In the genomic region with DNA sequence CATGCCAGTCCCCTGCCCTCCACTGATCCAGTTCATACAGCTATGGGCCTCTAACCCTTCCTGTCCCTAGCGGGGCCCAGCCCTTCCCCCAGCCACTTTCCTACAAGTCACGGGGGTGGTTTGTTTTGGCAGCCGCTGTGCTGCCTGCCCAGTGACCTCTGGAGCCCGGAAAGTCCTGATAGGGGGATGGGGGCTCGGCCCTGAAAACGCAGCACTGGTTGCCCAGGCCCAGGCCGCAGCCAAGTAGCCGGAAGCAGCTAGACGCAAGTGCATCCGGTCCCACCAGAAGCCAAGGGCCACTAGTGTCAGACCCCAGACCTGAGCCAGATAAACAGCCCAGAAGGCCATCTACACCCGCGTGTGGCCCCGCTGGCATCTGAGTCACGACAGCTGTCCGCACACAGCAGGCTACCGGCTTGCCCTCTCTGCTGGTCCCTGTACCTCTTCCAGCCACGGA, we compare ENCODE assay signal across 9 mouse cellular contexts. TPM values are rescaled to one million over a fixed set of nuclear protein-coding genes. Genes with fewer than 3 reads are reported as not detected.
A peak's percentile ranks its signal among the peaks of the same experiment; 100 is the strongest.
DNase-seq lines count a peak whose midpoint lies in the region; ATAC-seq and TF ChIP-seq lines count a peak whose summit lies in the region.
"Had no signal": no experiment of that assay in that cellular context is flagged by ENCODE, and none has a peak within 500 bp of the region (broad histone marks: within the 10 kb centered on the region; RNA-seq: fewer than 3 reads in every experiment).

No protein-coding gene starts in this region.

- no peak for ATAC-seq in hindbrain, embryonic 13.5 days (ENCODE audit: low FRiP score)
- peak; percentile 29 for ATAC-seq in intestine, embryonic 14.5 days (replicated peaks; ENCODE audit: low FRiP score, low TSS enrichment, low read depth)
- ATAC-seq in liver, embryonic 12.5 days, result peak; percentile 73
- peak; percentile 78 for ATAC-seq in stomach, embryonic 15.5 days (ENCODE audit: insufficient read depth, low FRiP score, low read depth)

- WGBS in hindbrain, embryonic 10.5 days, result 23% methylated on average over 17 of the region's 17 CpGs
- WGBS in hindbrain, embryonic 13.5 days, result 34% methylated on average over 17 of the region's 17 CpGs
- WGBS in intestine, embryonic 14.5 days, result 24% methylated on average over 17 of the region's 17 CpGs
- WGBS in liver, embryonic 12.5 days (ENCODE audit: insufficient replicate concordance), result 5% methylated on average over 17 of the region's 17 CpGs
- 22% methylated on average over 17 of the region's 17 CpGs for WGBS in stomach, embryonic 15.5 days

- peak; percentile 60 for DNase-seq in hindbrain, embryonic 10.5 days (ENCODE audit: low spot score)
- DNase-seq in adrenal gland, postnatal 14 days, result peak; percentile 83
- peak; percentile 89 for DNase-seq in gastrocnemius, adult 2 months
- no peak for DNase-seq in intestine, embryonic 14.5 days (ENCODE audit: low spot score)
- no peak for DNase-seq in left cerebral cortex, adult 18-20 months (ENCODE audit: low spot score in 2 of 2)

- no peak overlapping the region for H3K9ac ChIP-seq in hindbrain, embryonic 13.5 days
- H3K9ac ChIP-seq in intestine, embryonic 14.5 days (ENCODE audit: low read length), result no peak overlapping the region
- H3K9ac ChIP-seq in liver, embryonic 12.5 days, result no peak overlapping the region
- H3K9ac ChIP-seq in stomach, embryonic 15.5 days, result no peak overlapping the region
- H3K9ac ChIP-seq: neural tube, embryonic 13.5 days had no signal

- H3K4me3 ChIP-seq in hindbrain, embryonic 10.5 days, result 0 out of 2 replicates have a peak overlapping the region, but pooled peaks have one; percentile 9
- no peak overlapping the region for H3K4me3 ChIP-seq in hindbrain, embryonic 13.5 days
- H3K4me3 ChIP-seq in gastrocnemius, adult 2 months, result peak overlapping the region; percentile 46
- no peak overlapping the region for H3K4me3 ChIP-seq in intestine, embryonic 14.5 days (ENCODE audit: low read depth, low read length)
- H3K4me3 ChIP-seq in liver, embryonic 12.5 days, result no peak overlapping the region
- peak overlapping the region; percentile 35 for H3K4me3 ChIP-seq in stomach, embryonic 15.5 days (replicated peaks)
- H3K4me3 ChIP-seq: neural tube, embryonic 13.5 days had no signal

- no peaks in the 10 kb centered on the region for H3K36me3 ChIP-seq in hindbrain, embryonic 10.5 days
- H3K36me3 ChIP-seq in hindbrain, embryonic 13.5 days, result no peaks in the 10 kb centered on the region
- H3K36me3 ChIP-seq in intestine, embryonic 14.5 days (ENCODE audit: control insufficient read depth, insufficient read depth, low read length), result no peaks in the 10 kb centered on the region
- no peaks in the 10 kb centered on the region for H3K36me3 ChIP-seq in liver, embryonic 12.5 days
- no peaks in the 10 kb centered on the region for H3K36me3 ChIP-seq in stomach, embryonic 15.5 days
- H3K36me3 ChIP-seq: neural tube, embryonic 13.5 days had no signal

- no peaks in the 10 kb centered on the region for H3K9me3 ChIP-seq in hindbrain, embryonic 10.5 days
- H3K9me3 ChIP-seq in hindbrain, embryonic 13.5 days, result no peaks in the 10 kb centered on the region
- no peaks in the 10 kb centered on the region for H3K9me3 ChIP-seq in intestine, embryonic 14.5 days (ENCODE audit: control insufficient read depth, low read length)
- no peaks in the 10 kb centered on the region for H3K9me3 ChIP-seq in liver, embryonic 12.5 days (replicated peaks)
- H3K9me3 ChIP-seq in stomach, embryonic 15.5 days, result no peaks in the 10 kb centered on the region
- H3K9me3 ChIP-seq: neural tube, embryonic 13.5 days had no signal

- no peak for TF ChIP-seq CTCF in gastrocnemius, adult 2 months (IDR thresholded peaks at IDR 0.05)

- H3K4me2 ChIP-seq in hindbrain, embryonic 13.5 days, result no peak overlapping the region
- peak overlapping the region; percentile 41 for H3K4me2 ChIP-seq in intestine, embryonic 14.5 days (ENCODE audit: low read length)
- H3K4me2 ChIP-seq in liver, embryonic 12.5 days, result peak overlapping the region; percentile 40
- H3K4me2 ChIP-seq in stomach, embryonic 15.5 days, result peak overlapping the region; percentile 51
- H3K4me2 ChIP-seq: neural tube, embryonic 13.5 days had no signal

- intact Hi-C loops in gastrocnemius, adult 2 months (cut with DNase I), result no loop called here

- peak overlapping the region; percentile 63 for H3K27ac ChIP-seq in hindbrain, embryonic 10.5 days
- H3K27ac ChIP-seq in hindbrain, embryonic 13.5 days, result no peak overlapping the region
- H3K27ac ChIP-seq in gastrocnemius, adult 2 months, result peak overlapping the region; percentile 93
- peak overlapping the region; percentile 43; the same call in 1 of the 2 replicates for H3K27ac ChIP-seq in intestine, embryonic 14.5 days (ENCODE audit: low read depth)
- peak overlapping the region; percentile 76 for H3K27ac ChIP-seq in liver, embryonic 12.5 days
- peak overlapping the region; percentile 75 for H3K27ac ChIP-seq in stomach, embryonic 15.5 days
- H3K27ac ChIP-seq: neural tube, embryonic 13.5 days had no signal

- peaks cover 35% of the 10 kb centered on the region for H3K4me1 ChIP-seq in hindbrain, embryonic 10.5 days (replicated peaks)
- H3K4me1 ChIP-seq in hindbrain, embryonic 13.5 days (replicated peaks), result 0 out of 2 replicates have a peak, but pooled peaks cover 10% of the 10 kb centered on the region
- H3K4me1 ChIP-seq in intestine, embryonic 14.5 days (replicated peaks; ENCODE audit: control insufficient read depth, insufficient read depth, low read length), result peaks cover 15% of the 10 kb centered on the region
- peaks cover 46% of the 10 kb centered on the region for H3K4me1 ChIP-seq in liver, embryonic 12.5 days
- peaks cover 16% of the 10 kb centered on the region for H3K4me1 ChIP-seq in stomach, embryonic 15.5 days

- peaks cover 15% of the 10 kb centered on the region for H3K27me3 ChIP-seq in hindbrain, embryonic 10.5 days (ENCODE audit: insufficient read depth, poor library complexity, severe bottlenecking)
- H3K27me3 ChIP-seq in hindbrain, embryonic 13.5 days, result peaks cover 24% of the 10 kb centered on the region; the same call in 1 of the 2 replicates
- H3K27me3 ChIP-seq in intestine, embryonic 14.5 days (replicated peaks; ENCODE audit: control insufficient read depth, insufficient read depth, low read length), result no peaks in the 10 kb centered on the region
- no peaks in the 10 kb centered on the region for H3K27me3 ChIP-seq in liver, embryonic 12.5 days (replicated peaks)
- no peaks in the 10 kb centered on the region for H3K27me3 ChIP-seq in stomach, embryonic 15.5 days (replicated peaks)

RNA-seq across cellular contexts. Expression of a gene that starts 0.5 kb away (rescaled TPM):
- 3.0 and 4.5 TPM in 2 replicates for polyA plus RNA-seq in hindbrain, embryonic 10.5 days (2016; fragmentation: Nextera tagmentation; extraction: Ambion mirVana)
- 0.65 and 0.78 TPM in 2 replicates for polyA plus RNA-seq in hindbrain, embryonic 13.5 days (2015; fragmentation: Nextera tagmentation; extraction: Ambion mirVana)
- total RNA-seq in adrenal gland, postnatal 14 days (2021), result 3.8 and 41.6 TPM in 2 replicates
- 10 to 100 TPM; 14.0 to 15.9 TPM for total RNA-seq in gastrocnemius, adult 2 months (2021)
- 23.5 and 29.0 TPM in 2 replicates for polyA plus RNA-seq in intestine, embryonic 14.5 days (2014; fragmentation: Nextera tagmentation; extraction: Ambion mirVana)
- polyA plus RNA-seq in liver, embryonic 12.5 days (2016; fragmentation: Nextera tagmentation; extraction: Ambion mirVana), result 33.2 and 36.2 TPM in 2 replicates
- 35.3 and 36.9 TPM in 2 replicates for polyA plus RNA-seq in stomach, embryonic 15.5 days (2015; fragmentation: Nextera tagmentation; extraction: Ambion mirVana)
- total RNA-seq in left cerebral cortex, adult 18-20 months (2021), result 1 to 10 TPM; 4.6 to 4.8 TPM

RNA-seq across cellular contexts. Expression of a gene that starts 11.2 kb away (rescaled TPM):
- polyA plus RNA-seq in hindbrain, embryonic 10.5 days (2016; fragmentation: Nextera tagmentation; extraction: Ambion mirVana), result 1.2 and 1.3 TPM in 2 replicates
- 4.7 and 5.2 TPM in 2 replicates for polyA plus RNA-seq in hindbrain, embryonic 13.5 days (2015; fragmentation: Nextera tagmentation; extraction: Ambion mirVana)
- total RNA-seq in adrenal gland, postnatal 14 days (2021), result 8.6 and 11.8 TPM in 2 replicates
- total RNA-seq in gastrocnemius, adult 2 months (2021), result 100 to 1,000 TPM; 748 to 815 TPM
- polyA plus RNA-seq in intestine, embryonic 14.5 days (2014; fragmentation: Nextera tagmentation; extraction: Ambion mirVana), result 0.99 and 2.4 TPM in 2 replicates
- 0.97 and 1.2 TPM in 2 replicates for polyA plus RNA-seq in liver, embryonic 12.5 days (2016; fragmentation: Nextera tagmentation; extraction: Ambion mirVana)
- polyA plus RNA-seq in stomach, embryonic 15.5 days (2015; fragmentation: Nextera tagmentation; extraction: Ambion mirVana), result 2.1 and 2.9 TPM in 2 replicates
- 100 to 1,000 TPM; 805 to 862 TPM for total RNA-seq in left cerebral cortex, adult 18-20 months (2021)

RNA-seq across cellular contexts. Expression of a gene that starts 39.1 kb away (rescaled TPM):
- 7.9 and 10.8 TPM in 2 replicates for polyA plus RNA-seq in hindbrain, embryonic 10.5 days (2016; fragmentation: Nextera tagmentation; extraction: Ambion mirVana)
- 0.79 and 1.3 TPM in 2 replicates for polyA plus RNA-seq in hindbrain, embryonic 13.5 days (2015; fragmentation: Nextera tagmentation; extraction: Ambion mirVana)
- 2.9 and 5.6 TPM in 2 replicates for total RNA-seq in adrenal gland, postnatal 14 days (2021)
- total RNA-seq in gastrocnemius, adult 2 months (2021), result 1 to 10 TPM; 1.2 to 1.4 TPM
- polyA plus RNA-seq in intestine, embryonic 14.5 days (2014; fragmentation: Nextera tagmentation; extraction: Ambion mirVana), result 70.2 and 71.5 TPM in 2 replicates
- polyA plus RNA-seq in liver, embryonic 12.5 days (2016; fragmentation: Nextera tagmentation; extraction: Ambion mirVana), result 0.67 and 0.86 TPM in 2 replicates
- polyA plus RNA-seq in stomach, embryonic 15.5 days (2015; fragmentation: Nextera tagmentation; extraction: Ambion mirVana), result 364 and 383 TPM in 2 replicates
- total RNA-seq in left cerebral cortex, adult 18-20 months (2021), result 1 to 10 TPM in 1 of 2 experiments, not detected in 1; 1.2 TPM

RNA-seq across cellular contexts. Expression of a gene that starts 40.1 kb away (rescaled TPM):
- 111 and 144 TPM in 2 replicates for polyA plus RNA-seq in hindbrain, embryonic 10.5 days (2016; fragmentation: Nextera tagmentation; extraction: Ambion mirVana)
- polyA plus RNA-seq in hindbrain, embryonic 13.5 days (2015; fragmentation: Nextera tagmentation; extraction: Ambion mirVana), result 227 and 231 TPM in 2 replicates
- 45.9 and 72.5 TPM in 2 replicates for total RNA-seq in adrenal gland, postnatal 14 days (2021)
- total RNA-seq in gastrocnemius, adult 2 months (2021), result 10 to 100 TPM; 47.2 to 61.7 TPM
- polyA plus RNA-seq in intestine, embryonic 14.5 days (2014; fragmentation: Nextera tagmentation; extraction: Ambion mirVana), result 54.2 and 66.2 TPM in 2 replicates
- 20.3 and 21.2 TPM in 2 replicates for polyA plus RNA-seq in liver, embryonic 12.5 days (2016; fragmentation: Nextera tagmentation; extraction: Ambion mirVana)
- 52.6 and 54.6 TPM in 2 replicates for polyA plus RNA-seq in stomach, embryonic 15.5 days (2015; fragmentation: Nextera tagmentation; extraction: Ambion mirVana)
- 100 to 1,000 TPM; 105 to 106 TPM for total RNA-seq in left cerebral cortex, adult 18-20 months (2021)

RNA-seq across cellular contexts. Expression of a gene that starts 56.5 kb away (rescaled TPM):
- 2.3 and 6.3 TPM in 2 replicates for polyA plus RNA-seq in hindbrain, embryonic 10.5 days (2016; fragmentation: Nextera tagmentation; extraction: Ambion mirVana)
- 1.1 and 1.6 TPM in 2 replicates for polyA plus RNA-seq in hindbrain, embryonic 13.5 days (2015; fragmentation: Nextera tagmentation; extraction: Ambion mirVana)
- total RNA-seq in adrenal gland, postnatal 14 days (2021), result 5.6 TPM in 2 replicates
- 1 to 10 TPM; 2.4 to 3.3 TPM for total RNA-seq in gastrocnemius, adult 2 months (2021)
- 1.2 and 2.4 TPM in 2 replicates for polyA plus RNA-seq in intestine, embryonic 14.5 days (2014; fragmentation: Nextera tagmentation; extraction: Ambion mirVana)
- polyA plus RNA-seq in liver, embryonic 12.5 days (2016; fragmentation: Nextera tagmentation; extraction: Ambion mirVana), result 0.06 and 0.19 TPM in 2 replicates
- 1.6 and 1.9 TPM in 2 replicates for polyA plus RNA-seq in stomach, embryonic 15.5 days (2015; fragmentation: Nextera tagmentation; extraction: Ambion mirVana)
- 10 to 100 TPM; 32.9 to 35.9 TPM for total RNA-seq in left cerebral cortex, adult 18-20 months (2021)

Comparison
In these comparisons a context has a peak if more than half of its experiments do, and no peak if none do; other contexts are left out.
1. H3K4me3 ChIP-seq: peak in hindbrain, embryonic 10.5 days (single experiment), gastrocnemius, adult 2 months (single experiment) and stomach, embryonic 15.5 days (single experiment); none in hindbrain, embryonic 13.5 days (single experiment), intestine, embryonic 14.5 days (single experiment) and liver, embryonic 12.5 days (single experiment).
2. DNase-seq: peak in hindbrain, embryonic 10.5 days (single experiment), adrenal gland, postnatal 14 days (single experiment) and gastrocnemius, adult 2 months (single experiment); none in intestine, embryonic 14.5 days (single experiment) and left cerebral cortex, adult 18-20 months (0 of 2).